Mouse (Mus musculus) kidney, postnatal 14 days (tissue): Measurements from ENCODE around the gene Kifc1.
"Not testable (repeated sequence)": the region's sequence is repeated elsewhere in the genome, so short reads cannot be mapped to it uniquely, and the experiment has no call there.

Experiments used
- DNase-seq: peaks from one replicate; pipeline ENCODE4 v3.0.0; 2022; ENCODE audit warnings: mixed read lengths

The Kifc1 gene

GRCm38 (mm10) chr17:33901653-33902052 is 11.2 kb upstream of the Kifc1 start:
- no peak for DNase-seq

GRCm38 (mm10) chr17:33900989-33901314 is 10.5 kb upstream of the Kifc1 start:
- DNase-seq = no peak

GRCm38 (mm10) chr17:33900281-33900988 is 10.0 kb upstream of the Kifc1 start:
- no peak for DNase-seq

GRCm38 (mm10) chr17:33899642-33900041 is 9.2 kb upstream of the Kifc1 start:
- DNase-seq = no peak

- DNase-seq = not testable (repeated sequence)
Observed at GRCm38 (mm10) chr17:33898193-33898592, 7.7 kb upstream of the Kifc1 start.

- DNase-seq = no peak
Observed at GRCm38 (mm10) chr17:33897114-33897794, 6.8 kb upstream of the Kifc1 start.

- not testable (repeated sequence) for DNase-seq
Observed at GRCm38 (mm10) chr17:33893011-33893410, 2.5 kb upstream of the Kifc1 start.

- DNase-seq = no peak
Observed at GRCm38 (mm10) chr17:33892429-33892828, 2.0 kb upstream of the Kifc1 start.

GRCm38 (mm10) chr17:33891892-33892291 is 1.4 kb upstream of the Kifc1 start:
- not testable (repeated sequence) for DNase-seq

GRCm38 (mm10) chr17:33891357-33891756 is 896 bp upstream of the Kifc1 start:
- DNase-seq = no peak

GRCm38 (mm10) chr17:33889941-33890532 is 424 bp downstream of the Kifc1 start:
- not testable (repeated sequence) for DNase-seq

GRCm38 (mm10) chr17:33888230-33888629 is 2.2 kb downstream of the Kifc1 start:
- not testable (repeated sequence) for DNase-seq

- DNase-seq = peak; percentile 34
Observed at GRCm38 (mm10) chr17:33887802-33888201, 2.7 kb downstream of the Kifc1 start.

- not testable (repeated sequence) for DNase-seq
Observed at GRCm38 (mm10) chr17:33884320-33884719, 6.1 kb downstream of the Kifc1 start.

- peak; percentile 29 for DNase-seq
Observed at GRCm38 (mm10) chr17:33875797-33876196, 14.7 kb downstream of the Kifc1 start.

- DNase-seq = no peak
Observed at GRCm38 (mm10) chr17:33874411-33874810, 16.1 kb downstream of the Kifc1 start.

GRCm38 (mm10) chr17:33873537-33873936 is 16.9 kb downstream of the Kifc1 start, which contains the start of gene Gm7029:
Gene Gm7029, plus strand, starts transcription at chr17:33873837.
- not testable (repeated sequence) for DNase-seq

GRCm38 (mm10) chr17:33865330-33866030 is 25.0 kb downstream of the Kifc1 start:
- DNase-seq = peak; percentile 58

- DNase-seq = no peak
Observed at GRCm38 (mm10) chr17:33857816-33858215, 32.6 kb downstream of the Kifc1 start.

- no peak for DNase-seq
Observed at GRCm38 (mm10) chr17:33851331-33851730, 39.1 kb downstream of the Kifc1 start.

- no peak for DNase-seq
Observed at GRCm38 (mm10) chr17:33848139-33848538, 42.3 kb downstream of the Kifc1 start.

- no peak for DNase-seq
Observed at GRCm38 (mm10) chr17:33844196-33844595, 46.3 kb downstream of the Kifc1 start.
